Mouse (Mus musculus) forebrain, embryonic 11.5 days (tissue): ENCODE results near the gene Litaf. TPM values are rescaled to one million over a fixed set of nuclear protein-coding genes. Genes with fewer than 3 reads are reported as not detected.
"Not testable (repeated sequence)": the region's sequence is repeated elsewhere in the genome, so short reads cannot be mapped to it uniquely, and the experiment has no call there.

Source experiments
- ATAC-seq: fragments of 200-750 bp; cut with Nextera tagmentation; replicated peaks from 2 replicates; pipeline ENCODE4 v1.8.0; 2017; ENCODE audit warnings: moderate TSS enrichment; ENCODE audit not compliant: low FRiP score
- DNase-seq: peaks from one replicate; pipeline ENCODE4 v3.0.0-alpha.2; 2017; ENCODE audit warnings: low spot score
- H3K27ac ChIP-seq: fragments of 300-500 bp; sonication (generic); 2 replicates; pipeline ENCODE4 v1.5.1; 2014; ENCODE audit warnings: low read depth, low read length
- H3K27me3 ChIP-seq: fragments of 300-500 bp; sonication (generic); 2 replicates; pipeline ENCODE4 v1.6.1; 2014; ENCODE audit warnings: mild to moderate bottlenecking, low read length, mixed read lengths; ENCODE audit not compliant: control insufficient read depth, insufficient read depth
- H3K36me3 ChIP-seq: fragments of 300-500 bp; sonication (generic); 2 replicates; pipeline ENCODE4 v1.6.1; 2014; ENCODE audit warnings: mild to moderate bottlenecking, low read length, moderate library complexity, mixed read lengths; ENCODE audit not compliant: control insufficient read depth, insufficient read depth
- H3K4me1 ChIP-seq: fragments of 300-500 bp; sonication (generic); replicated peaks from 2 replicates; pipeline ENCODE4 v1.6.1; 2014; ENCODE audit warnings: low read length, mixed read lengths; ENCODE audit not compliant: control insufficient read depth, insufficient read depth
- H3K4me2 ChIP-seq: fragments of 300-500 bp; sonication (generic); 2 replicates; pipeline ENCODE4 v1.6.1; 2014; ENCODE audit warnings: low read depth, mild to moderate bottlenecking, low read length, moderate library complexity, mixed read lengths; ENCODE audit not compliant: severe bottlenecking
- H3K4me3 ChIP-seq: fragments of 300-500 bp; sonication (generic); 2 replicates; pipeline ENCODE4 v1.5.1; 2014; ENCODE audit warnings: low read depth, low read length
- H3K9ac ChIP-seq: fragments of 300-500 bp; sonication (generic); 2 replicates; pipeline ENCODE4 v1.6.1; 2014; ENCODE audit warnings: low read length
- H3K9me3 ChIP-seq: fragments of 300-500 bp; sonication (generic); 2 replicates; pipeline ENCODE4 v1.6.1; 2016; ENCODE audit warnings: low read length, mixed read lengths; ENCODE audit not compliant: control insufficient read depth
- WGBS: fragments of 180-500 bp; shearing (Covaris S2); extraction: QIAGEN DNeasy Blood & Tissue Kit; methylation state at CpG from one replicate; pipeline ENCODE4 v1.1.7; 2014; 5-methylcytosine and 5-hydroxymethylcytosine counted together
- polyA plus RNA-seq: library from polyadenylated mRNA; unstranded; fragments of >200 nt; fragmentation: Nextera tagmentation; extraction: Ambion mirVana; gene quantifications from 2 replicates; pipeline ENCODE4 v1.2.1, GENCODE M21; 2014

The Litaf gene
- polyA plus RNA-seq, 1 experiment from 2014 or later, result 52.0 TPM

GRCm38 (mm10) chr16:11023618-11024017, 42.3 kb downstream of the Litaf start:
- WGBS, result 87% methylated on average over 5 of the region's 5 CpGs
- ATAC-seq (no peak), DNase-seq (no peak)
- no peak overlapping the region for H3K4me3 ChIP-seq
- H3K36me3 ChIP-seq, result no peaks in the 10 kb centered on the region
- H3K4me2 ChIP-seq, result no peak overlapping the region
- no peaks in the 10 kb centered on the region for H3K9me3 ChIP-seq
- H3K9ac ChIP-seq, result no peak overlapping the region
- no peak overlapping the region for H3K27ac ChIP-seq
- H3K27me3 ChIP-seq, result no peaks in the 10 kb centered on the region
- H3K4me1 ChIP-seq, result no peaks in the 10 kb centered on the region

- no peaks in the 10 kb centered on the region for H3K36me3 ChIP-seq
- H3K9me3 ChIP-seq, result no peaks in the 10 kb centered on the region
These were observed 43.9 kb downstream of the Litaf start for GRCm38 (mm10) chr16:11022113-11022489.

GRCm38 (mm10) chr16:11021403-11022112, 44.4 kb downstream of the Litaf start:
- Histone ChIP-seq H3K27ac (no peak overlapping the region), H3K4me2 (no peak overlapping the region), H3K4me1 (no peaks in the 10 kb centered on the region), H3K9me3 (no peaks in the 10 kb centered on the region), H3K9ac (no peak overlapping the region), H3K4me3 (no peak overlapping the region), H3K36me3 (no peaks in the 10 kb centered on the region), H3K27me3 (no peaks in the 10 kb centered on the region)
- ATAC-seq (no peak), DNase-seq (no peak)
- WGBS, result 67% methylated on average over 3 of the region's 3 CpGs

More at GRCm38 (mm10) chr16:11022113-11022489, 43.9 kb downstream of the Litaf start:
- DNase-seq (no peak), ATAC-seq (no peak)
- H3K27ac ChIP-seq, result no peak overlapping the region
- H3K27me3 ChIP-seq, result no peaks in the 10 kb centered on the region
- 92% methylated on average over 4 of the region's 4 CpGs for WGBS
- no peak overlapping the region for H3K4me3 ChIP-seq
- no peaks in the 10 kb centered on the region for H3K4me1 ChIP-seq
- no peak overlapping the region for H3K4me2 ChIP-seq
- no peak overlapping the region for H3K9ac ChIP-seq

- H3K9ac ChIP-seq, result no peak overlapping the region
- 66% methylated on average over 11 of the region's 11 CpGs for WGBS
- no peaks in the 10 kb centered on the region for H3K4me1 ChIP-seq
- no peaks in the 10 kb centered on the region for H3K27me3 ChIP-seq
- H3K4me3 ChIP-seq, result no peak overlapping the region
- no peaks in the 10 kb centered on the region for H3K36me3 ChIP-seq
- no peak for DNase-seq
- H3K27ac ChIP-seq, result no peak overlapping the region
- ATAC-seq, result no peak
- H3K9me3 ChIP-seq, result no peaks in the 10 kb centered on the region
- H3K4me2 ChIP-seq, result no peak overlapping the region
These were observed 48.0 kb downstream of the Litaf start for GRCm38 (mm10) chr16:11017807-11018595.

GRCm38 (mm10) chr16:11016353-11016752, 49.6 kb downstream of the Litaf start:
- H3K4me2 ChIP-seq, result no peak overlapping the region

GRCm38 (mm10) chr16:11014407-11014806, 51.5 kb downstream of the Litaf start:
- Histone ChIP-seq H3K9ac (no peak overlapping the region), H3K4me3 (no peak overlapping the region), H3K36me3 (no peaks in the 10 kb centered on the region), H3K4me1 (no peaks in the 10 kb centered on the region), H3K27ac (no peak overlapping the region), H3K4me2 (no peak overlapping the region), H3K27me3 (no peaks in the 10 kb centered on the region), H3K9me3 (no peaks in the 10 kb centered on the region)
- ATAC-seq (no peak), DNase-seq (no peak)
- 87% methylated on average over 3 of the region's 3 CpGs for WGBS

More at GRCm38 (mm10) chr16:11016353-11016752, 49.6 kb downstream of the Litaf start:
- H3K27ac ChIP-seq, result no peak overlapping the region
- 86% methylated on average over 4 of the region's 4 CpGs for WGBS
- no peaks in the 10 kb centered on the region for H3K27me3 ChIP-seq
- no peak for DNase-seq
- ATAC-seq, result no peak
- no peak overlapping the region for H3K4me3 ChIP-seq
- H3K4me1 ChIP-seq, result no peaks in the 10 kb centered on the region
- H3K36me3 ChIP-seq, result no peaks in the 10 kb centered on the region
- H3K9ac ChIP-seq, result no peak overlapping the region
- no peaks in the 10 kb centered on the region for H3K9me3 ChIP-seq

- DNase-seq, H3K4me1 ChIP-seq, H3K27ac ChIP-seq, H3K4me2 ChIP-seq, H3K36me3 ChIP-seq, H3K27me3 ChIP-seq, H3K9me3 ChIP-seq, H3K9ac ChIP-seq, H3K4me3 ChIP-seq, ATAC-seq: not testable (repeated sequence)
- 91% methylated on average over 12 of the region's 19 CpGs for WGBS
These were observed 52.4 kb downstream of the Litaf start for GRCm38 (mm10) chr16:11013464-11014147.

DNA sequence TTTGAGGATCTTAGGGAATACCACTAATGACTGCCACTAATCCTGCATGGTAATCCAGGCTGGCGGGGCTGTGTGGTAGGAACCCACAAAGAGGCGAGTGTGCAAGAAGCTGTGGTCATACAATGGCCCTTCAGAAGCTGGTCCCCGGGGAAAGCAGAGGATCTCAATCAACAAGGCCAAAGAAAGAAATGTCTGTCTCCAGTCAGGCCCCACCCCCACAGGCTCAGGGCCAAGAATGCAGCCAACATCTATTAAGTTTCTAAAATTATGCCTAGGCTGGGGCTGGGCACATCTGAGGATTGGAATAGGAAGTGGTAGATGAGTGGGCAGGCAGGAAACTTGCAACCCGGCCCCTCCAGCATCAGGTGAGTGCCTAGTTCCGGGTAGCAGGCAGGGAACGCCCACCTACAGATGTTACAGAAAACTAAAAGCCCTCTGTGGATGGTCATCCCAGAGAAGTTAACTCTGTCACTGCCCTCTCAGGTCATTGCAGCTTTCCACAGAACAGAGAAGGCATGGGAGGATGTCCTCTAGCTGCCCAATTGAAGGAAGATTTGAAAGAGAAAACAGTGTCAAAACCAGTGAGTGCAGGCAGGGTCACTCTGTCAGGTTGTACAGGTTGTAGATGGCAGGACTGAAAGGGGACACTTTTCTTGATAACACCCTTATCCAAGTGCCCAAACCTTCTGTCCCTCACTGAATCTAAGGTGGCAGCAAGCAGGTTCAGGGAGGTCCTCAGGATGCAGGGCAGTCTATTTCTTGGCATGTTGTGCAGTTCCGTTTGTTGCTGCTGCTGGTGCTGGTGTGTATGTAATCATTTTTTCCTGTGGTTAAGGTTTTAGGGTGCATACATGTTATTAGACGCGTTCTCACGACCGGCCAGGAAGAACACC, 53.1 kb downstream of the Litaf start:
- ATAC-seq, result 0 out of 2 replicates have a peak, but pooled peaks have one; percentile 28
- H3K4me1 ChIP-seq, result 0 out of 2 replicates have a peak, but pooled peaks cover 3% of the 10 kb centered on the region
- H3K27me3 ChIP-seq, result no peaks in the 10 kb centered on the region
- no peaks in the 10 kb centered on the region for H3K9me3 ChIP-seq
- H3K4me2 ChIP-seq, result no peak overlapping the region
- H3K9ac ChIP-seq, result no peak overlapping the region
- H3K4me3 ChIP-seq, result no peak overlapping the region
- H3K27ac ChIP-seq, result no peak overlapping the region
- 71% methylated on average over 11 of the region's 11 CpGs for WGBS
- no peaks in the 10 kb centered on the region for H3K36me3 ChIP-seq
- no peak for DNase-seq
